Mouse (Mus musculus): Measurements from ENCODE around the gene Tmem150b.

Gene Tmem150b

DNA sequence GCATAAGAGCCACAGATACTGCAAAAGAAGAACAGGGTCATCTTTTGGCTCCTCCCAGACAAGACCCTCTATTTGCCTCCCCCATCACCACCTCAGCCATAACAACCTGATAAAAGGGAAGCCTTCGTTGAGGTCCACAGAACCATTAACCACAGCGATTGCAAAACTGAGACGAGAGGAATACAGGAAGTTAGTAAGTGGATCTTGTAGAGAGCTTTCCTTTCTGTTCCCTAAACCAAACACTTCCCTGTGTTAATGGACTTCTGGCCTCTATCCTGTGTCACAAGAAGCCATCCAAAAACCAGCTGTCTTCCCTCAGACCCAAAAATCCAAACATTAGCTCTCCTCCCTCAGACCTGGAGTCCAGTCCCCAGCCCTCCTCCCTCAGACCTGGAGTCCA, 690 bp downstream of the Tmem150b start:
- DNase-seq, result no peak

GRCm38 (mm10) chr7:4723508-4723907, 1.5 kb downstream of the Tmem150b start:
- peak; percentile 44 to 48 for DNase-seq

GRCm38 (mm10) chr7:4719276-4719675, 5.8 kb downstream of the Tmem150b start:
- DNase-seq, result no peak

- DNase-seq, result no peak
Observed at GRCm38 (mm10) chr7:4716955-4717354, 8.1 kb downstream of the Tmem150b start.

GRCm38 (mm10) chr7:4712594-4712993, 12.5 kb downstream of the Tmem150b start:
- no peak for DNase-seq

DNA sequence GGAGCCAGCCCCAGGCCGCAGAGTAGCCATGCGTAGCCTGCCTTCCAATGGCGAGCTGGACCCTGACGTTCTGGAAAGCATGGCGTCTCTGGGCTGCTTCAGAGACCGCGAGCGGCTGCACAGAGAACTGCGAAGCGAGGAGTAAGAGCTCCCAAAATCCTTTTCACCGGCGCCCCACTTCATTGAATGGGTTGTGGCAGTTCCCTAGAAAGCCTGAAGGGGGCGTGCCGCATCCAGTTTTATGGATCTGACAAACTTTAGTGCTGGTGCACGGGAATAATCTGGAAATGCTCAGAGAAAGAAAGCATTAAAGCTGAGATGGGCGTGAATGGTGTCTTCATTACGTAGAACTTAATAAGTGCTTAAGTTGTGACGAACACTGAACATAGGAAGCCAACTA, 20.0 kb downstream of the Tmem150b start:
- peak; percentile 47 to 59 for DNase-seq

GRCm38 (mm10) chr7:4703195-4703594, 21.9 kb downstream of the Tmem150b start:
- no peak for DNase-seq

DNA sequence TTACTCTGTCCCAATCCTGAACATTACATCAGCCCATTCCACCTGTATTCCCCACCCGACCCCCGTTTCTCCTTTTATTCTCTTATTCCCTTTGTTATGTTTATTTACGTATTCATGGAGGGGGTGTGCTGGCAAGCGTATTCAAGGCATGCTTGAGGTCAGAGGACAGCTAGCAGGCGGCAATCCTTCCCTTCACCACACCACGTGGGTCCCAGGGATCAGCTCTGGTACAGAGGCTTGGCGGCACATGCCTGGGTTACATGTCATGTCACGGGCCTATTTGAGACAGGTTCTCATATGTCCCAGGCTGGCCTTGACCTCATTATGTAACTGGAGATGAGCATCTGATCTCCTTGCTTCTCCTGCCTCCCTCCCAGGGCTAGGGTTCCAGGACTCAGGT, 22.7 kb downstream of the Tmem150b start:
- no peak for DNase-seq

DNA sequence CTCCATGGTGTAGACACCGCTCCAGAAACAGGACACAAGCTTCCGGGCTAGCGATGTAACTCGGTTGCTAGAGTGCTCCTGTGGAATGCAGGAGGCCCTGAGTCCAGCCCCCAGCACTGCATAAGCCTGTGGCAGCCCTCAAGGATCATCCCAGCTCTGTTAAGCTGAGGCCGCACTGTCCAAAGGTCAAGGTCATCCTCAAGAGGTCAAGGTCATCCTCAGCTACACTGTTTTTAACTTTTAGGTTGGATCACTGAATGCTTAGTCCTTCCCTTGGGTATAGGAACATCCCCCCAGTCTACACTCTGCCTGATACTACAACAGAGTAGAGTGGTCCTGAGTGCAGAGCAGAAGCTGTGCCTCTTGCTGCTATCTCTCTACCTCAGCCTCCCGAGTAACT, 32.0 kb downstream of the Tmem150b start:
- no peak for DNase-seq

GRCm38 (mm10) chr7:4690951-4691653, 33.9 kb downstream of the Tmem150b start:
- DNase-seq, result peak; percentile 45 to 47

DNA sequence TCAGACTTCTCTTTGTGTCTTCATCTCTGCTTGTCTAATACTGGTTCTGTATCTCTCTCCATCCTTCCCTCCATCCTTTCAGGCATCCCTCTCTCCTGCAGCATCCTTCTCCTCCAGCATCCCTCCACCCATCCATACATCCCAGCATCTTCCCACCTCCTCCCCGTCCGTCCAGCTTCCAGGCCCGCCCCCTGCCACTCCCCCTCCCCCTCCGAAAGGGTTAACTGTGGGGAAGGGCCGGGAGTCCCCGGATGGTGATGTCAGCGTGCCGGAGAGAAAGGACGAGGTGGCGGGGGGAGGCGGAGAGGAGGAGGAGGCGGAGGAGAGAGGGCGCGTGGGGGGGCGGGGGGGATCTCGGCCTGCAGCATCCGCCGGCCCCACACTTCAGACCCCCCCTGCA, 34.7 kb downstream of the Tmem150b start, which contains the start of gene Brsk1:
TSS of gene Brsk1 (plus strand) at position 218 of the 400 bp plus-strand sequence.
- DNase-seq, result peak; percentile 81 to 90

- DNase-seq, result peak; percentile 86 to 88
Observed at GRCm38 (mm10) chr7:4684632-4685417, 40.2 kb downstream of the Tmem150b start, which contains the start of gene Hspbp1. TSS of gene Hspbp1 (minus strand) at chr7:4685068.

GRCm38 (mm10) chr7:4684203-4684602, 40.8 kb downstream of the Tmem150b start:
- DNase-seq, result no peak

- DNase-seq, result no peak
Observed at GRCm38 (mm10) chr7:4683307-4683706, 41.7 kb downstream of the Tmem150b start.

DNA sequence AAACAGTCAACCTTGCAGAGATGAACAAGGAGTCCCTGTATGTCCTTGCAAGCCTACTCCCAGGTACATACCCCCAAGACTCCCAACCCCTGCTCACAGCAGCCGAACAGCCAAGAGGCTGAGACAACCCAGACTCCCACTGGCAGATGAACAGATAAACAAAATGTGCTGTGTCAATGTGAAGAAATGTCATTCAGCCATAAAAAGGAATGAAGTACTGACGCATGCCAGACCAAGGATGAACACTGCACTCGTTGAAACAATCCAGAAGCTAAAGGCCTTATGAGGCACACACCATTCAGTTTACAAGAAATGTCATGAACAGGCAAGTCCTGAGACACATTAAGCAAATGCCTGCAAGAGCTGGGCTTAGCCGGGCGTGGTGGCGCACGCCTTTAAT, 49.8 kb downstream of the Tmem150b start:
- no peak for DNase-seq

DNA sequence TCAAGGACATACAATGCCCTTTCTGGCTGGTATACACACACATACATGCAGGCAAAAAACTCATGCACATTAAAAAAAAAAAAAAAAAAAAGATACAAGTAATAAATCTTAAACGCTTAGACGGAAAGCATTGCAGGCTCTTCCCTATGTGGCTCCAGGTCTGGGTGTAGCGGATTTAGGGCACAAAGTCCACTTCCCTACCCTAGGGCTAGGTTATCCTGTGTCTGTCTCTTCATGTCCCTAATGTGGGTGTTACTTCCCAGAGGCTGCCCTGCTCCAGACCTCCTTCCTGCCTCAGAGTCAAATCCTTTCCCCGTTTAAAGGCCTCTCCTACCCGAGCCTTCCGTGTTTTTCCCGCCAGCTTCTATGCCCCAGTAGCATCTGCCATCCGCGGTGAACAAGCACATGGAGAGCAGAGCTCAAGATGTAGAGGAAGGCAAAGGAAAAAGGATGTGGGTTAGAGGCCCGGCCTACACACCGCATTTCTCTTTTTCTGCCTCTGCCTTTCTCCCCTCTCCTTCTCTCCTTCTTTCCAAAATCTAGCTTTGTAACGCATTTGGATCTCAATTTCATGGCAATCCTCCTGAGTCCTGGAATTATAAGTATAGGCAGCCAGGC, 50.8 kb downstream of the Tmem150b start:
- DNase-seq, result no peak

DNA sequence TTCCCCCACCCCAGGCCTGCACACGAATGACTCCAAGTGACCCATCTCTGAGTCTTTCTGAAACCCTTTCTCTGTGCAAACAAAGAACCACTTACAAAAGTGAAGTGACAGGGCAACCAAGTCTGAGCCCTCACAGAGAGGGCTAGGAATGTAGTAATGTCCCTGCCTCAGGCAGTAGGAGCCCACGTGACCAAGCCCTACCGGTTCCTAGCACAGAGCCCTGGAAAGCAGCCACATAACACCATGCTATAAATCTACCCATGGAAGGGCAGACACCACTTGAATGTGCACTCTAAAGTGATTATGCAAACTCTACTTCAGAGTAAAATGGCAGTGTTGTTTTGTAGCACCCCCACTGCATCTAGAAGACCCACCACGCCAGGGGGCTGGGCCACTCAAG, 53.1 kb downstream of the Tmem150b start:
- no peak for DNase-seq

GRCm38 (mm10) chr7:4670655-4671255, 54.3 kb downstream of the Tmem150b start:
- DNase-seq, result no peak

- no peak for DNase-seq
Observed at GRCm38 (mm10) chr7:4669156-4669555, 55.9 kb downstream of the Tmem150b start.

GRCm38 (mm10) chr7:4668506-4668905, 56.5 kb downstream of the Tmem150b start:
- no peak for DNase-seq

- no peak for DNase-seq
Observed at GRCm38 (mm10) chr7:4666871-4667270, 58.2 kb downstream of the Tmem150b start.

DNA sequence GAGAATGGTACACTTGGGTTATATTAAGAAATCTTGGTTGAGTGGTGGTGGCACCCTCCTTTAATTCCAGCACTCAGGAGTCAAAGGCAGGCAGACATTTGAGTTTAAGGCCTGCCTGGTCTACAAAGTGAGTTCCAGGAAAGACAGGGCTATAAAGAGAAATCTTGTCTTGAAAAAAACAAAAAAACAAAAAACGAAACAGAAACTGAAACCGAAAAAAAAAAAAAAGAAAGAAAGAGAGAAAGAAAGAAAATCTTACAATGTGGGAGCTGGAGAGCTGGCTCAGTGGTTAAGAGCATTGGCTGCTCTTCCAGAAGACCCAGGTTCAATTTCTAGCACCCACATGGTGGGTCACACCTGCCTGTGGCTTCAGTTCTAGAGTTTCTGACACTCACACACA, 61.3 kb downstream of the Tmem150b start:
- DNase-seq, result no peak

- DNase-seq, result no peak
Observed at GRCm38 (mm10) chr7:4663179-4663578, 61.9 kb downstream of the Tmem150b start.

Data from cerebellum, postnatal 36 days (tissue).